Mouse (Mus musculus): ENCODE results near the gene Phpt1. TPM values are rescaled to one million over a fixed set of nuclear protein-coding genes. Genes with fewer than 3 reads are reported as not detected.
A peak's percentile ranks its signal among the peaks of the same experiment; 100 is the strongest.
"Not testable (repeated sequence)": the region's sequence is repeated elsewhere in the genome, so short reads cannot be mapped to it uniquely, and the experiment has no call there.

Phpt1 gene
- polyA plus RNA-seq, 1 experiment, result 134 TPM

DNA sequence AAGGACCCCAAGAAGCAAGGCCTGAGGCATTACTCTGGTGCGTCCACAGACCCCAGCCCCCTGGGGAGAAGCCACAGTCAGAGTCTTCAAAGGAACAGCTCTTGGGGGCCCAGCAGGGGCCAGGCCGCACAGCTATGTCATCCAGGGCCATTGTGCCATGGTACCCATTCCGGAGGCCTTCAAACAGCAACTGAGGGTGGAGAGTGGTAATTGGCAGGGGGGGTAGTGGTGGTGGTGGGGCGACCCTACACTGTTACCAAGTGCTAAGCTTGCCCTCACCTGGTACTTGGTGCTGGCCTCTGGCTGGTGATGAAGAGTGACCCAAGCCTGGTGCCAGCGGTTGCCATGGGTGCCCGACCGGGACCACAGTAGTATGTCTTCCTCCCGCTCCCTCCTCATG lies 9.3 kb downstream of the Phpt1 start:
- no peak for DNase-seq (ENCODE audit: extremely low spot score in 1 of 2, low spot score in 1 of 2)

- DNase-seq (ENCODE audit: extremely low spot score in 1 of 2, low spot score in 1 of 2), result no peak
Measured at GRCm38 (mm10) chr2:25561946-25562345, 13.1 kb downstream of the Phpt1 start.

DNA sequence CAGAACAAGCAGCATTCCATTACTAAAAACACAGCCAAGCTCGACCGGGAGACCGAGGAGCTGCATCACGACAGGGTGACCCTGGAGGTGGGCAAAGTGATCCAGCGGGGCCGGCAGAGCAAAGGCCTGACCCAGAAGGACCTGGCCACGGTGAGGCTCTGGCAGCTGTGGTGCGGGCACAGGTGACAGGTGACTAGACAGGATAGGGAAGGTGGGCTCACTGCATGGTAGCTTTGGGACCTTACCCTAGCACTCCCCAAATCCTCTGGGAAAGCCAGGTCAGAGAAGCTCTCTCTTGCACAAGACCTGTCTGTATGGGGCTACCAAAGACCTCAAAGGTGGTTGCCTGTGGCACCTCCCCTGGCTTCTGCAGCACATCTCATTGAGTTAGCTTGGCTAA lies 14.5 kb downstream of the Phpt1 start:
- no peak for DNase-seq (ENCODE audit: extremely low spot score in 1 of 2, low spot score in 1 of 2)

DNA sequence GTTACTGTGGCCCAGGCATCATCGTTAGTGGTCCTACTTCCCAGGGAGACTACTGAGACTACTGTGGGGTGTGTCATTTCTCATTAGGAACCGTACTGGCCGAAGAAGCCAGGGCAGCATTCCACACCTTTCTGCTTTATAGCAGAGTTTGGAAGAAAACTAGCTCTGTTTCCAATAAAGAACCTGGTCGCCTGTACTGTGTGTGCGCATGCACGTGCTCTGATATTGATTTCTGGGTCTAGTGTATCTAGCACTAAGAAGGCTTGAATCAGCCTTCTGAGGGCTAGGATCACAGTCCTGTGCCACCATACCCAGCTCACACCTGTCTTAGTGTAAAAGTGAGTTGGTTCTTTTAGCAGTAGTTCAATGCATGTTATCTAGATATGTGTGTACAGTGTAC lies 16.2 kb downstream of the Phpt1 start:
- DNase-seq (ENCODE audit: extremely low spot score in 1 of 2, low spot score in 1 of 2), result no peak

GRCm38 (mm10) chr2:25557964-25558360 lies 17.1 kb downstream of the Phpt1 start:
- DNase-seq (ENCODE audit: extremely low spot score in 1 of 2, low spot score in 1 of 2), result no peak

- DNase-seq (ENCODE audit: extremely low spot score in 1 of 2, low spot score in 1 of 2), result peak; percentile 90 to 96
Measured at GRCm38 (mm10) chr2:25557221-25557963, 17.6 kb downstream of the Phpt1 start, which contains the start of gene Edf1. TSS of gene Edf1 (plus strand) at chr2:25557847.

GRCm38 (mm10) chr2:25556296-25556695 lies 18.7 kb downstream of the Phpt1 start:
- no peak for DNase-seq (ENCODE audit: extremely low spot score in 1 of 2, low spot score in 1 of 2)

DNA sequence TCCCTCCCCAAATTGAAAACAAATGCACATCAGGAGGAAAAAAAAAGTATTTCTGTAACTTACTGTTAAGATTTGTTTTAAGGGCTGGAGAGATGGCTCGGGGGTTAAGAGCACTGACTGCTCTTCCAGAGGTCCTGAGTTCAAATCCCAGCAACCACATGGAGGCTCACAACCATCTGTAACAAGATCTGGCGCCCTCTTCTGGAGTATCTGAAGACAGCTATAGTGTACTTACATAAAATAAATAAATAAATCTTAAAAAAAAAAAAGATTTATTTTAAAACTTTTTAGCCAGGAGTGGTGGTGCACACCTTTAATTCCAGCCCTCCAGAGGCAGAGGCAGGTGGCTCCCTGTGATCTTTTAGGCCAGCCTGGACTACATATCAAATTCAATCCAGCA lies 19.5 kb downstream of the Phpt1 start:
- not testable (repeated sequence) for DNase-seq (ENCODE audit: extremely low spot score in 1 of 2, low spot score in 1 of 2)

GRCm38 (mm10) chr2:25553171-25553786 lies 21.7 kb downstream of the Phpt1 start:
- not testable (repeated sequence) for DNase-seq (ENCODE audit: extremely low spot score in 1 of 2, low spot score in 1 of 2)

- DNase-seq (ENCODE audit: extremely low spot score in 1 of 2, low spot score in 1 of 2), result peak in 1 of 2 experiments; percentile 65
Measured at GRCm38 (mm10) chr2:25551186-25551585, 23.8 kb downstream of the Phpt1 start.

GRCm38 (mm10) chr2:25549021-25549991 lies 25.7 kb downstream of the Phpt1 start:
- peak in 1 of 2 experiments; percentile 30 for DNase-seq (ENCODE audit: extremely low spot score in 1 of 2, low spot score in 1 of 2)

GRCm38 (mm10) chr2:25546811-25547491 lies 28.1 kb downstream of the Phpt1 start, which contains the start of gene Traf2:
TSS of gene Traf2 (minus strand) at chr2:25546940.
- peak; percentile 97 to 99 for DNase-seq (ENCODE audit: extremely low spot score in 1 of 2, low spot score in 1 of 2)

DNA sequence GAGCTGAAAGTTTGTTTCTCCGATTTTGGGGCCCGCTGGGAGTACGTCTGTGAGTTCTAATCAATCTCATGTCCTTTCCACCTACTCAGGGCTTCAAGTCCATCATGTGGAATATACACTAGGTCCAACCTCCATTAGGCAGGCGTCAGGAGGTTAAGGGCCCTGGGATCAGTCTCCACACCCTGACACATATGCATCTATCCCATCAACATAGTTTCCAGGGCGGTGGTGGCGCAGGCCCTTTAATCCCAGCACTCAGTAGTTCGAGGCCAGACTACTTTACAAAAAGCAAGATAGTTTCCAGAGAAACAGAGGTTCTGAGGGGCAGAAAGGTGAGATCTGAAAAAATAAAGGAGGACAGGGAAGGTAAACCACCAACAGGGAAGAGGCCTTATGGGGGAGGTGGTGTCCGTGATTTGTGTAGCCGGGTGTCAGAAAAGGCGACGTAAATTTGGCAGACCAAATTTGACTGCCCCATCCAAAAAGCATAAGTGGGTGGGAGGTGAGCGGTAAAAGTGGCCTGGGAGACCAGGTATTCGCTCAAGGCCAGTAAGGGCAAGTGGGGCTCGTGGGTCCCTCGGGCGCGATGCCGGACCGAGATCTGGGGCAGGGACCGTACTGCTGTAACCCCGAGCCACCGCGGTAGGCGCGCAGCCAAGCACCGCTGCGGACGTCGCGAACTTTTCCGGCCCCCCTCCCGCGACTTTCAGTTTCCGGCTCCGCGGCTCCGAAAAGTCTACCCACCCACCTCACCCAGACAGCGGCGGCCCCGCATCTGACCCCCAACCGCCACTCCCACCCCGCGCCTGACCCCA lies 28.8 kb downstream of the Phpt1 start:
- DNase-seq (ENCODE audit: extremely low spot score in 1 of 2, low spot score in 1 of 2), result peak in 1 of 2 experiments; percentile 38

GRCm38 (mm10) chr2:25541644-25542367 lies 33.2 kb downstream of the Phpt1 start:
- no peak for DNase-seq (ENCODE audit: extremely low spot score in 1 of 2, low spot score in 1 of 2)

DNA sequence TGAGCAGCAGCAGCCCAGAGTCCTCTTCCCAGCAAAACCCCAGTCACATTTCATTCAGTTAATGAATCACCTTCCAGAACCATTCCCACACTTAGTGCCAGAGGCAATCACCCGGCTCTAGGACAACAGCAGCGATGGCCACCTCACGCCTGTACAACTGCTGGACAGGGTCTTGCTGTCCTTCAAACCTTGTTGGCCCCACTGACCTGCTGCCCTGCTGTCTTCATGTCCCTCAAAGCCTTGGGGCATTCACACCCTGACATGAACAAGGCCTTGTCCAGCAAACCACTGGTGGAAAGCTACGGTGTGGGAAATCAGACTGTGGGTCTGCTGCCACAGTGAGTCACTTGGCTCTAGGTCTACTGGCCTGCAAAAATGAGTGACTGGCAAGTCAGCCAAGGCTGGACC lies 34.5 kb downstream of the Phpt1 start:
- DNase-seq (ENCODE audit: extremely low spot score in 1 of 2, low spot score in 1 of 2), result no peak

DNA sequence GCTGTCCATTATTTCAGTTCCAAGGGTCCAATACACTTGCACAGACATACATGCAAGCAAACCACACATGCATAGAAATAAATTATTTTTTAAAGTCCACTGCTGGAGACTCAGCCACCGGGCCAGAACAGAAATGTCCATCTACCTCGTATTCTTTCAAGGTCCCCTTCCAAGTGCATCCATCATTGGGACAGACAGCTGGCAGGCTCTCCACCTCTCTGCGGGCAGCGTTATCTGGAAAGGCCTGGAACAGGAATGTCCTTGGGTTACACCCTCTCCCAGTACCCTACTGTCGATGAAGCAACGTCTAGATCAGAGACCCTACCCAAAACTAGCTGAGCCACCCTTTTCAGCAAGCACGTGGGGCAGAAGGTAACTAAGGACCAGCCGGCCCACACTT lies 38.5 kb downstream of the Phpt1 start:
- DNase-seq (ENCODE audit: extremely low spot score in 1 of 2, low spot score in 1 of 2), result no peak

DNA sequence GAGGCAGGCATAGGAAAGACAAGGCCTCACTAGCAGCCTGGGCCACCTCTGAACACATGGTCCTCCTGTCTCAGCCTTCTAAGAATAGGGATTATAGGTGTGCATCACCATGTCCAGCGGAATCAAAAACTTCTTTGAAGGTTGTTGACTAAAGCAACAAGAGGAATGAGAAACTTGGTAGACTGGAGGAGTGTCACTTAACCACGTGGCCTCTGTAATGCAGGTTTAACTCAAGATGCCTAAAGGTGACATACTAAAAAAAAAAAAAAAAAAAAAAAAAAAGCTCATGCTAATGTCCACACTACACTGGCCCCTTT lies 40.2 kb downstream of the Phpt1 start:
- DNase-seq (ENCODE audit: extremely low spot score in 1 of 2, low spot score in 1 of 2), result no peak

DNA sequence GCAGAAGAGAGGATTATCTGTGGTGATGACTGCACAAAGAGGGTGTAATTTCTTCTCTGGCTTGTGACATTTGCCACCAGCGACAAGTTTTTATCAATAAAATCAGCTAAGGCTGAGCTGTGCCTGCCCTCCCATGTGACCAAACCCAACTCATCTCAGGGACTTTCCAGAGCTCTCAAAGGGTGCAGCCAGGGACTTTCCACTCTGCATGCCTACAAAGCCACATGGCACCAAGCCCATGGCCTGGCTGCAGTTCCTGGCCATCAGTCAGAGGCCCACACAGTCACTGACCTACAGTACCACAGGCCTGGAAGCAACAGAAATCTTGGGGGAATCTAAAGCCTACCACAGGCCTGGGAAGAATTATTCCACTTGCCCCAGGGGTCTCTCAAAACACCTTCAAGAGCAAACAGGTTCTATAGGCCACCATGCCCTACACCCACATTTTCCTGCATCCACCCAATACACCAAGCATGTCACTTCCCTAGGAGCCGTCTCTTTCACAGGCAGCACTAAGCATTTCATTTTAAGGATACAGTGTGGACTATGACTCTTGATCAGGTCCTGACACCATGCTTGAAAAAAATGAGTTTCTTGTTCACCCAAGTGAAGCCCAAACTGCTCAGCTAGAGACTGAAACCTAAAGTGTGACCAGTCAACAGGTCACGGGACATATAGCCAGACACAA lies 40.7 kb downstream of the Phpt1 start:
- DNase-seq (ENCODE audit: extremely low spot score in 1 of 2, low spot score in 1 of 2), result peak in 1 of 2 experiments; percentile 39

All from frontal cortex, adult 2 months (tissue).